Mouse (Mus musculus): ENCODE data around the gene S100a9. TPM values are rescaled to one million over a fixed set of nuclear protein-coding genes. Genes with fewer than 3 reads are reported as not detected.

S100a9 gene
- polyA plus RNA-seq, 1 experiment from 2014 or later, result 65.4 TPM

DNA sequence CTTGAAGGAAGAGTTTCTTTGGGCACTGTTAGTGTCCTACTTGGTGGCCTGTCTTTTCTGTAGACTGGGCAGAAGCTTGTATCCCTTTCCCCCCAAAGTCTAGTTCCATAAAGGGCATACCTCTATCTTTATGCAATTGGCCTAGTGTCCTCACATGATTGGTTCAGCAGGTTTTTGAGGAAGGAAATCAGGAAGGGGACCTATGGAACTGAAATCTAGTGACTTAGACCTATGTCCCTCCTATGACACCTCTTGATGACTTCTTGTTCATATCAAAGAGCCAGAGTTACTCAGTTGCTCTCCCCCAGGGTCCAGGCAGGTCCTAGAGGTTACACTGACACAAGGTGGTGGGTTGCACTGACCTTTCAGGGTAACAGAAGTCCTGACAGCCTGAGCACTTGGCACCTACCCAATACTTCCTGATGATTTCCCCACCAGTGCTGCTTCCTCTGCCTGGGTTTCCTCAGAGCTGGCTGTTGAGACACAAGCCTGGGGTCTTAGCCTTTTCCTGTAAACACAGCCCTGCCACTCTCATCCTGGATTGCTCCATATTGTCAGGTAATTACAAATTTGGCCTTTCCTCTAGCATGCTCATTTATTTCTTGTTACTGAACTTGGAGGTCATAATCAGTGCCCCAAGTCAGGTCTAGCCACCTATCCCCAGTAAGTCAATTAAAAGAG is 36.0 kb downstream of the S100a9 start:
- ATAC-seq (ENCODE audit: low FRiP score, low TSS enrichment) (no peak), DNase-seq (ENCODE audit: low spot score) (no peak)
- no peak overlapping the region for H3K27ac ChIP-seq (replicated peaks)
- H3K27me3 ChIP-seq (ENCODE audit: control insufficient read depth, insufficient read depth, low read length), result no peaks in the 10 kb centered on the region
- H3K4me2 ChIP-seq (replicated peaks; ENCODE audit: low read depth), result no peak overlapping the region
- H3K9me3 ChIP-seq (ENCODE audit: control insufficient read depth, low read length), result no peaks in the 10 kb centered on the region
- no peak for TF ChIP-seq EP300 (optimal IDR thresholded peaks at IDR 0.05)
- no peak for TF ChIP-seq CTCF (IDR thresholded peaks at IDR 0.05; ENCODE audit: low read depth)
- no peaks in the 10 kb centered on the region for H3K4me1 ChIP-seq (replicated peaks; ENCODE audit: control insufficient read depth, insufficient read depth)
- no peaks in the 10 kb centered on the region for H3K36me3 ChIP-seq (ENCODE audit: control insufficient read depth, insufficient read depth, low read length)
- no peak overlapping the region for H3K9ac ChIP-seq (ENCODE audit: low read length)
- H3K4me3 ChIP-seq (ENCODE audit: low read depth, low read length), result no peak overlapping the region

DNA sequence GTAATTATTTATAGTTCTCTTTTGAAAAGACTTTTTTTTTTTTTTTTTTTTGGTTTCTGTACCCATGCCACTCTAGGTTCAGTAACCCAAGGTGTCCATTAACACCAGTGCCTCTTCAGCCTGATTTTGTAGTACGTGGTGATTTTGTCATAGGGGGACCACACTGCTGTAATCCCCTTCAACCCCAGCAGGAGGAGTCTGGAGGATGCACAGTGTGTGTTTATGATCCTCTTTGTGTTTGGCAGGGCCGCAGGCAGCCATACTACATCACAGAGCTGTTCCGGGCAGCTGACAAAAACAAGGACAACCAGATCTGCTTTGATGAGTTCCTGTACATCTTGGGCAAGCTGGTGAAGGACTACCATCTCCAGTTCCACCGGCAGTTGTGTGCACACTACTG is 38.1 kb downstream of the S100a9 start:
- ATAC-seq (ENCODE audit: low FRiP score, low TSS enrichment), result no peak
- no peaks in the 10 kb centered on the region for H3K4me1 ChIP-seq (replicated peaks; ENCODE audit: control insufficient read depth, insufficient read depth)
- WGBS, result 76% methylated on average over 4 of the region's 4 CpGs
- no peak overlapping the region for H3K27ac ChIP-seq (replicated peaks)
- H3K4me3 ChIP-seq (ENCODE audit: low read depth, low read length), result no peak overlapping the region
- TF ChIP-seq EP300 (optimal IDR thresholded peaks at IDR 0.05), result no peak
- peak; percentile 61 for TF ChIP-seq CTCF (IDR thresholded peaks at IDR 0.05; ENCODE audit: low read depth)
- DNase-seq (ENCODE audit: low spot score), result no peak
- no peak overlapping the region for H3K9ac ChIP-seq (ENCODE audit: low read length)
- no peak overlapping the region for H3K4me2 ChIP-seq (replicated peaks; ENCODE audit: low read depth)
- no peaks in the 10 kb centered on the region for H3K9me3 ChIP-seq (ENCODE audit: control insufficient read depth, low read length)
- H3K27me3 ChIP-seq (ENCODE audit: control insufficient read depth, insufficient read depth, low read length), result no peaks in the 10 kb centered on the region
- no peaks in the 10 kb centered on the region for H3K36me3 ChIP-seq (ENCODE audit: control insufficient read depth, insufficient read depth, low read length)

DNA sequence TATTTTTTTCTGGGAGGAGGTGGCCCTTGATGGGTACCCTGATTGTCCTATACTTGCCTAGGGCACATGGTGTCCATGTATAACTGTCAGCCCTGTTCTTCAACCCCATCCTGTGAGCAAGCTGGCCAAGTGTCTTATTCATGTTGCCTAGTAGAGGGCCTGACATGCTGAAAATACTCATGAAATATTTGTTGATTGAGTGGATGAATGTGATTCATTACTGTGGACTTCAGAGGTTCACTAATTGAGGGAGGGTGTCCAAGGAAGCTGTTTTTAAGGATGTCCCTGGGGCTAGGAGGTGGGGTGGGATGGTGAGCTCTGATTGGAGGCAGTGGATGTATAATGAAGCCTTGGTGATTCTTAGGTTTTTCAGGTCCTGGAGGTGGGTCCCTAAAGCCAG is 41.8 kb downstream of the S100a9 start, which contains the start of gene S100a7a:
Gene S100a7a (plus strand): TSS at position 301 of the 400 bp plus-strand sequence.
- TF ChIP-seq CTCF (IDR thresholded peaks at IDR 0.05; ENCODE audit: low read depth), result no peak
- no peak for TF ChIP-seq EP300 (optimal IDR thresholded peaks at IDR 0.05)

DNA sequence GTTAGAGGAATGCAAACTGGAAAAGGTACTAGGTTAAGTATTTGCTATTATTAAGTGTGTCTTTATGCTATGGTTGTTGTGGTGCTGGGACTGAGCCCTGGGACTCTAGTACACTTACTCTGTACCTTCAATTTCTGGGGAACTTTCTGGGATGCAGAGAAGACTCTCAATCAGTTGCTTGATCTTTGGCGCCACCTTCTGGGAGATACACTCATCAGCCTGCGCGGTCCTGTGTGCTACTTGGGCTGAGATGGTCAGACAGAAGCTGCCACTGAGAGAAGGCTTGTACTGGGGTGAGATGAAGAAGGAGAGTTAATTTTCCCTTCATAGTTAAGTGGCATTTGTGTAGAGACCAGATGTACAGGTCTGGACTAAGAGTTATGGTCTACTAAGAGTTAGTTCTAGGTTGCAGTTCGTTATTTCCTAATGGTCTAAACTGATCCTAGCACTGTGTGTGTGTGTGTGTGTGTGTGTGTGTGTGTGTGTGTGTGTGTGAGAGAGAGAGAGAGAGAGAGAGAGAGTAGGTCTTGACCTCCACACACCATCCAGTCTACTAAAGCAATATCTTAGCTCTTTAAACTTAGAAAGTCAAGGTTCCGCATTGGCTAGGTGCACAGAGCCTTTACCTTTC is 42.5 kb downstream of the S100a9 start:
- TF ChIP-seq CTCF (IDR thresholded peaks at IDR 0.05; ENCODE audit: low read depth) (peak; percentile 93), EP300 (optimal IDR thresholded peaks at IDR 0.05) (no peak)
- H3K9me3 ChIP-seq (ENCODE audit: control insufficient read depth, low read length), result no peaks in the 10 kb centered on the region
- H3K27me3 ChIP-seq (ENCODE audit: control insufficient read depth, insufficient read depth, low read length), result no peaks in the 10 kb centered on the region
- DNase-seq (ENCODE audit: low spot score) (peak; percentile 79), ATAC-seq (ENCODE audit: low FRiP score, low TSS enrichment) (peak; percentile 76)
- H3K9ac ChIP-seq (ENCODE audit: low read length), result no peak overlapping the region
- H3K27ac ChIP-seq (replicated peaks), result no peak overlapping the region
- H3K4me3 ChIP-seq (ENCODE audit: low read depth, low read length), result no peak overlapping the region
- H3K36me3 ChIP-seq (ENCODE audit: control insufficient read depth, insufficient read depth, low read length), result no peaks in the 10 kb centered on the region
- H3K4me2 ChIP-seq (replicated peaks; ENCODE audit: low read depth), result no peak overlapping the region
- 38% methylated on average over 5 of the region's 5 CpGs for WGBS
- H3K4me1 ChIP-seq (replicated peaks; ENCODE audit: control insufficient read depth, insufficient read depth), result no peaks in the 10 kb centered on the region

More for the DNA sequence above, 41.8 kb downstream of the S100a9 start, which contains the start of gene S100a7a:
- ATAC-seq (ENCODE audit: low FRiP score, low TSS enrichment) (no peak), DNase-seq (ENCODE audit: low spot score) (no peak)
- H3K9ac ChIP-seq (ENCODE audit: low read length), result no peak within 1 kb of the TSS
- H3K4me2 ChIP-seq (replicated peaks; ENCODE audit: low read depth), result no peak within 1 kb of the TSS
- no peak within 1 kb of the TSS for H3K4me3 ChIP-seq (ENCODE audit: low read depth, low read length)
- H3K36me3 ChIP-seq (ENCODE audit: control insufficient read depth, insufficient read depth, low read length), result no peaks in the 10 kb centered on the region
- H3K9me3 ChIP-seq (ENCODE audit: control insufficient read depth, low read length), result no peaks in the 10 kb centered on the region
- no peaks in the 10 kb centered on the region for H3K4me1 ChIP-seq (replicated peaks; ENCODE audit: control insufficient read depth, insufficient read depth)
- H3K27ac ChIP-seq (replicated peaks), result no peak within 1 kb of the TSS
- no peaks in the 10 kb centered on the region for H3K27me3 ChIP-seq (ENCODE audit: control insufficient read depth, insufficient read depth, low read length)

DNA sequence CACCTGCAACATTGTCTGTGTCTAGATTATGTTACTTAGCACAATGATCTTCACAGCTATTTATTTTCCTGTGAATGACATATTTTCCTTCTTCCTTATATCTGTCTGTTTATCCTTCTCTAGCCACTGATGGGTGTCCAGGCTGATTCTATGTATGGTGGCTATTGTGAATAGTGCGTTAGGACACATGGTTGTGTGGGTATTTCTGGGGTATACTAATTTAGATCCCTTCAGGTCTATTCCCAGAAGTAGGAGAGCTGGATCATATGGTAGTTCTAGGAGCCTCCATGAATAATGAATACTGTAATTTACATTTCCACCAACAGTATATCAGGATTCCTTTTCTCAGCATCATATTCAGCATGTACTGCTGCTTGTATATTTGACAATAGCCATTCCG is 45.7 kb downstream of the S100a9 start:
- TF ChIP-seq CTCF (IDR thresholded peaks at IDR 0.05; ENCODE audit: low read depth) (no peak), EP300 (optimal IDR thresholded peaks at IDR 0.05) (no peak)
- 89% methylated on average over 2 of the region's 2 CpGs for WGBS
- H3K4me1 ChIP-seq (replicated peaks; ENCODE audit: control insufficient read depth, insufficient read depth), result no peaks in the 10 kb centered on the region
- no peaks in the 10 kb centered on the region for H3K9me3 ChIP-seq (ENCODE audit: control insufficient read depth, low read length)
- H3K36me3 ChIP-seq (ENCODE audit: control insufficient read depth, insufficient read depth, low read length), result no peaks in the 10 kb centered on the region
- no peak overlapping the region for H3K9ac ChIP-seq (ENCODE audit: low read length)
- H3K4me3 ChIP-seq (ENCODE audit: low read depth, low read length), result no peak overlapping the region
- ATAC-seq (ENCODE audit: low FRiP score, low TSS enrichment) (no peak), DNase-seq (ENCODE audit: low spot score) (no peak)
- H3K27ac ChIP-seq (replicated peaks), result no peak overlapping the region
- H3K4me2 ChIP-seq (replicated peaks; ENCODE audit: low read depth), result no peak overlapping the region
- no peaks in the 10 kb centered on the region for H3K27me3 ChIP-seq (ENCODE audit: control insufficient read depth, insufficient read depth, low read length)

DNA sequence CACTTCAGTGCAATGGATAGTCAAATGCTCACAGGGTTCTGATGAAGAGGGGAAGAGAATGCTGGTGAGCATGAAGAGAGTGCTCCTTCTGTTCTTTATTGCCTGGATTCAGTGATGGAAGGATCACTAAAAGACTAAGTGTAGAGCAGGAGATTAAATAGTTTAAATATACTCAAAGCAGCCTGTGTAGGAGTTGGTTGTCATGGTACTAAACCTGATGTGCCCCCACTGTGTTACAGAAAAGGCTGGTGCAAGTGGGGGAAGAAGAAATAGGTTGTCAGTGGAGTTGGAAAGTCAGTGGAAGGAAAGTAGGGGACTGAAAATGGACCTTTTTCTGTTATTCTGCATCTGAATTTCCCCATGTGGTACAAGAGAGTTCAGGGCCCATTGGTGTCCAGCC is 46.5 kb downstream of the S100a9 start:
- DNase-seq (ENCODE audit: low spot score), result no peak
- no peaks in the 10 kb centered on the region for H3K9me3 ChIP-seq (ENCODE audit: control insufficient read depth, low read length)
- H3K4me1 ChIP-seq (replicated peaks; ENCODE audit: control insufficient read depth, insufficient read depth), result no peaks in the 10 kb centered on the region
- no peaks in the 10 kb centered on the region for H3K27me3 ChIP-seq (ENCODE audit: control insufficient read depth, insufficient read depth, low read length)
- no peak overlapping the region for H3K27ac ChIP-seq (replicated peaks)
- no peak overlapping the region for H3K4me2 ChIP-seq (replicated peaks; ENCODE audit: low read depth)
- no peak overlapping the region for H3K9ac ChIP-seq (ENCODE audit: low read length)
- H3K4me3 ChIP-seq (ENCODE audit: low read depth, low read length), result no peak overlapping the region
- H3K36me3 ChIP-seq (ENCODE audit: control insufficient read depth, insufficient read depth, low read length), result no peaks in the 10 kb centered on the region
- no peak for ATAC-seq (ENCODE audit: low FRiP score, low TSS enrichment)
- no peak for TF ChIP-seq CTCF (IDR thresholded peaks at IDR 0.05; ENCODE audit: low read depth)
